8 mouse cellular contexts compared by ENCODE assay signal in the genomic region with DNA sequence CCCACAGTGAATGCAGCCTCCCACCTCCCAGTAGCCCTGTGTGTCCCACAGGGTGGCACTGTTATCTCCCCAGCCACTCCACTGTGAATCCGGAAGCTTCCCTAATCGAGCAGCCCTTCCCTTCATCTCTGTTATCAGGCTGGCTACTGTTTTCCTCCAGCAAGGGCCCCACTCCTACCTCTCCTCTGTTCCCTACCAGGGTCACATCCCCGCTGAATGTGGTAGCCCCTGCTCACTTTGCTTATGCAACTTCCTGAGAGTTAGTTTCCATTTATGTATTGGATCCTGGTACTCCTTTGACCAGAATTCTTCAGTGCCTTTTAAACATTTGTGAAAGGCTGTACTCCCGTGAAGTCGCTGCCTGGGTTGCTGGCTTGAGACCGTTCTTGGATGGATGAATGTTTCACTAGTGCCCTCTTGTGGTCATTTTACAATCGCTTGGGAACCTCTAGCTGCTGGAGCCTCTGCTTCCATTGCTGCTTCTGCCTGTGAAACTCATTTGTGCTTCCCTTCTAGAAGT. TPM values are rescaled to one million over a fixed set of nuclear protein-coding genes. Genes with fewer than 3 reads are reported as not detected.
A peak's percentile ranks its signal among the peaks of the same experiment; 100 is the strongest.
DNase-seq lines count a peak whose midpoint lies in the region; ATAC-seq and TF ChIP-seq lines count a peak whose summit lies in the region.

No protein-coding gene starts in this region.

- H3K9me3 ChIP-seq in E14TG2a.4 (ENCODE audit: low read length), result no peaks in the 10 kb centered on the region
- no peaks in the 10 kb centered on the region for H3K9me3 ChIP-seq in heart, embryonic 14.5 days (ENCODE audit: control insufficient read depth, low read length)
- no peaks in the 10 kb centered on the region for H3K9me3 ChIP-seq in stomach, postnatal 0 days (ENCODE audit: control insufficient read depth, low read length)

- TF ChIP-seq EP300 in stomach, postnatal 0 days (optimal IDR thresholded peaks at IDR 0.05), result no peak

- WGBS in heart, embryonic 14.5 days, result under 1% methylated on average over 7 of the region's 7 CpGs
- 5% methylated on average over 7 of the region's 7 CpGs for WGBS in liver, adult 2 months
- WGBS in stomach, postnatal 0 days, result 3% methylated on average over 7 of the region's 7 CpGs

- H3K79me2 ChIP-seq in liver, adult 2 months (ENCODE audit: control insufficient read depth, insufficient read depth, low read length), result no peaks in the 10 kb centered on the region

- TF ChIP-seq POLR2A in liver, adult 2 months (IDR thresholded peaks at IDR 0.05; ENCODE audit: extremely low read depth, insufficient read depth, low read length), result no peak

- H3K27ac ChIP-seq in heart, embryonic 14.5 days (replicated peaks in 1 of 2; ENCODE audit: control insufficient read depth in 1 of 2, insufficient read depth in 1 of 2, low read depth in 2 of 2, low read length in 2 of 2), result 0 out of 4 replicates have a peak overlapping the region, but pooled peaks of 1 of the 2 experiments have one; percentile 19
- H3K27ac ChIP-seq in liver, adult 2 months (replicated peaks; ENCODE audit: insufficient read depth, low read depth, low read length), result no peak overlapping the region
- no peak overlapping the region for H3K27ac ChIP-seq in stomach, postnatal 0 days (replicated peaks)

- peak; percentile 61 for TF ChIP-seq CTCF in E14TG2a.4 (conservative IDR thresholded peaks at IDR 0.05; ENCODE audit: low read length)
- TF ChIP-seq CTCF in liver, adult 2 months (IDR thresholded peaks at IDR 0.05; ENCODE audit: low read depth, low read length), result peak; percentile 66
- peak; percentile 89 for TF ChIP-seq CTCF in stomach, postnatal 0 days (IDR thresholded peaks at IDR 0.05; ENCODE audit: low read depth)

- no peak overlapping the region for H3K9ac ChIP-seq in heart, embryonic 14.5 days (ENCODE audit: low read length)
- no peak overlapping the region for H3K9ac ChIP-seq in liver, adult 2 months (ENCODE audit: low read depth, low read length)
- H3K9ac ChIP-seq in stomach, postnatal 0 days (ENCODE audit: low read length), result no peak overlapping the region

- H3K4me1 ChIP-seq in E14TG2a.4 (replicated peaks; ENCODE audit: low read depth, low read length), result no peaks in the 10 kb centered on the region
- H3K4me1 ChIP-seq in heart, embryonic 14.5 days (ENCODE audit: control insufficient read depth in 2 of 2, insufficient read depth in 2 of 2, low read length in 2 of 2), result peaks cover 6 to 13% of the 10 kb centered on the region in 2 experiments
- H3K4me1 ChIP-seq in liver, adult 2 months (ENCODE audit: control insufficient read depth, insufficient read depth, low read length), result no peaks in the 10 kb centered on the region
- no peaks in the 10 kb centered on the region for H3K4me1 ChIP-seq in stomach, postnatal 0 days (replicated peaks; ENCODE audit: control insufficient read depth, insufficient read depth)

- DNase-seq in brain, embryonic 18.5 days (ENCODE audit: low read depth, low spot score), result peak; percentile 67
- DNase-seq in kidney, postnatal 10 days, result peak; percentile 74
- peak; percentile 59 for DNase-seq in liver, adult 2 months (ENCODE audit: extremely low read depth, low read depth, low spot score)
- DNase-seq in naive thymus-derived CD4-positive, alpha-beta T cell, adult 2 months (ENCODE audit: low read depth), result peak; percentile 76
- peak; percentile 47 for DNase-seq in stomach, postnatal 0 days (ENCODE audit: low spot score)

- no peaks in the 10 kb centered on the region for H3K36me3 ChIP-seq in E14TG2a.4 (ENCODE audit: insufficient read depth, low read length)
- no peaks in the 10 kb centered on the region for H3K36me3 ChIP-seq in heart, embryonic 14.5 days (ENCODE audit: control insufficient read depth, insufficient read depth, low read length)
- no peaks in the 10 kb centered on the region for H3K36me3 ChIP-seq in liver, adult 2 months (ENCODE audit: control insufficient read depth, insufficient read depth, low read length)
- no peaks in the 10 kb centered on the region for H3K36me3 ChIP-seq in stomach, postnatal 0 days (ENCODE audit: control insufficient read depth, insufficient read depth, low read length)

- H3K4me3 ChIP-seq in E14TG2a.4 (replicated peaks; ENCODE audit: low read length), result no peak overlapping the region
- H3K4me3 ChIP-seq in heart, embryonic 14.5 days (ENCODE audit: control insufficient read depth in 1 of 2, insufficient read depth in 1 of 2, low read depth in 1 of 2, low read length in 2 of 2), result peak overlapping the region; percentile 15; a peak in 2 of 4 replicates
- no peak overlapping the region for H3K4me3 ChIP-seq in liver, adult 2 months (ENCODE audit: insufficient read depth, low read depth, low read length)
- H3K4me3 ChIP-seq in stomach, postnatal 0 days (ENCODE audit: low read depth, low read length), result no peak overlapping the region

- ATAC-seq in erythroid progenitor cell, adult 5-6 weeks (replicated peaks; ENCODE audit: low FRiP score, poor library complexity, severe bottlenecking), result peak; percentile 77
- peak; percentile 31; the same call in 1 of the 2 replicates for ATAC-seq in heart, embryonic 14.5 days (ENCODE audit: insufficient number of reproducible peaks, insufficient read depth, low FRiP score, low read depth)
- ATAC-seq in stomach, postnatal 0 days (ENCODE audit: low FRiP score, low TSS enrichment), result peak; percentile 71; the same call in 1 of the 2 replicates

- H3K27me3 ChIP-seq in E14TG2a.4 (ENCODE audit: insufficient read depth, low read length), result peaks cover 2% of the 10 kb centered on the region; the same call in 1 of the 2 replicates
- no peaks in the 10 kb centered on the region for H3K27me3 ChIP-seq in heart, embryonic 14.5 days (ENCODE audit: control insufficient read depth, insufficient read depth, low read length)
- no peaks in the 10 kb centered on the region for H3K27me3 ChIP-seq in liver, adult 2 months (ENCODE audit: control insufficient read depth, insufficient read depth, low read length)
- H3K27me3 ChIP-seq in stomach, postnatal 0 days (ENCODE audit: control insufficient read depth, insufficient read depth, low read length), result no peaks in the 10 kb centered on the region

- H3K4me2 ChIP-seq in heart, embryonic 14.5 days (ENCODE audit: low read length), result peak overlapping the region; percentile 53
- 0 out of 2 replicates have a peak overlapping the region, but pooled peaks have one; percentile 8 for H3K4me2 ChIP-seq in stomach, postnatal 0 days (replicated peaks; ENCODE audit: low read depth)

RNA-seq across cellular contexts. Expression of gene Gpr171, which starts 42.5 kb away (rescaled TPM):
- total RNA-seq in erythroid progenitor cell, adult 5-6 weeks (2015; ENCODE audit: low replicate concordance), result 4.3 and 5.9 TPM in 2 replicates
- total RNA-seq in erythroid progenitor cell, adult 5-6 weeks (2017; ENCODE audit: low replicate concordance), result 0.38 and 2.3 TPM in 2 replicates
- polyA plus RNA-seq in heart, embryonic 14.5 days (2014; fragmentation: Nextera tagmentation; extraction: Ambion mirVana), result 1.1 and 1.2 TPM in 2 replicates
- total RNA-seq in liver, adult 2 months (2014; rRNA removed), result 0.28 and 0.40 TPM in 2 replicates
- 0.09 TPM in 1 of 2 replicates, not detected in the other for polyA plus RNA-seq in liver, adult 2 months (2012; rRNA removed)
- polyA plus RNA-seq in stomach, postnatal 0 days (2015; fragmentation: Nextera tagmentation; extraction: Ambion mirVana), result 0.19 and 0.33 TPM in 2 replicates

RNA-seq across cellular contexts. Expression of gene Med12l, which starts 53.5 kb away (rescaled TPM):
- not detected in 2 replicates for total RNA-seq in erythroid progenitor cell, adult 5-6 weeks (2015; ENCODE audit: low replicate concordance)
- total RNA-seq in erythroid progenitor cell, adult 5-6 weeks (2017; ENCODE audit: low replicate concordance), result 0.23 and 0.39 TPM in 2 replicates
- polyA plus RNA-seq in heart, embryonic 14.5 days (2014; fragmentation: Nextera tagmentation; extraction: Ambion mirVana), result 4.2 and 4.6 TPM in 2 replicates
- 1.4 and 1.5 TPM in 2 replicates for total RNA-seq in liver, adult 2 months (2014; rRNA removed)
- polyA plus RNA-seq in liver, adult 2 months (2012; rRNA removed), result 0.87 and 1.4 TPM in 2 replicates
- polyA plus RNA-seq in stomach, postnatal 0 days (2015; fragmentation: Nextera tagmentation; extraction: Ambion mirVana), result 0.25 and 0.39 TPM in 2 replicates

Comparison
In these comparisons a context has a peak if more than half of its experiments do, and no peak if none do; other contexts are left out.
1. H3K4me3 ChIP-seq: peak in heart, embryonic 14.5 days (2 of 2); none in E14TG2a.4 (single experiment), liver, adult 2 months (single experiment) and stomach, postnatal 0 days (single experiment).
2. Peak in every context shown above with its lines, with median percentiles within 50 percentile points of each other: CTCF ChIP-seq, DNase-seq and ATAC-seq.